Mouse (Mus musculus): ENCODE measurements around the gene Pyy.

DNA sequence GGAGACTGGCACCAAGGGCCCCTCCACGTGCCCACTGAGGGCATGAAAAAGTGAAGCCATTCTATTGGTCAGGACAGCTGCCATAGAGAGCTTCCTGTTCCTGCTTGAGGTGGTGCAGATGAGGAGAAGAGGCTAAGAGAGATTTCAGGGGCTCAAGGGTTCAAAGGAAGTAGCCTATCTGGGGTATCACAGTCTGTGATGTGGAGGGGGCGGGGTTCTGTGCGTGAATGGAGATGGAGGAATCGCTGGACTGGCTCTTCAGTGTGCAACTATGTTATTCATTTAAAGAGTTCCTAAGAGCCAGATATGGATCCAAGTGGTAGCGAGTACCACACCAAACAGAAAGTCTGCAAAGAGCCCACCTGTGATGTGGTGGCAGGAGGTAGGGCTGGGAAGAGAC lies 11.2 kb downstream of the Pyy start:
- TF ChIP-seq CTCF (IDR thresholded peaks at IDR 0.05; ENCODE audit: extremely low read depth, insufficient read depth, insufficient read length, insufficient replicate concordance) (no peak), POLR2A (IDR thresholded peaks at IDR 0.05; ENCODE audit: low read depth, low read length) (no peak)
